Mouse (Mus musculus): ENCODE measurements around the gene Gm13178.

Gene Gm13178

GRCm38 (mm10) chr4:144721304-144721703 lies at the start of gene Gm13178:
Gene Gm13178, minus strand, starts transcription at chr4:144721404.
- CTCF ChIA-PET, result no interaction called here

GRCm38 (mm10) chr4:144765722-144766121 lies 44.5 kb upstream of the Gm13178 start:
- CTCF ChIA-PET, result no interaction called here

- CTCF ChIA-PET, result no interaction called here
Observed at GRCm38 (mm10) chr4:144749139-144749538, 27.9 kb upstream of the Gm13178 start.

GRCm38 (mm10) chr4:144719691-144720090 lies 1.5 kb downstream of the Gm13178 start:
- CTCF ChIA-PET, result no interaction called here

GRCm38 (mm10) chr4:144718288-144718687 lies 2.9 kb downstream of the Gm13178 start:
- CTCF ChIA-PET, result no interaction called here

GRCm38 (mm10) chr4:144686268-144686667 lies 34.9 kb downstream of the Gm13178 start, which contains the start of gene Gm436:
Gene Gm436, minus strand, starts transcription at chr4:144686368.
- CTCF ChIA-PET, result no interaction called here

All from spleen, embryonic (tissue).